Mouse (Mus musculus): ENCODE measurements around the gene Nfkbid.

DNA sequence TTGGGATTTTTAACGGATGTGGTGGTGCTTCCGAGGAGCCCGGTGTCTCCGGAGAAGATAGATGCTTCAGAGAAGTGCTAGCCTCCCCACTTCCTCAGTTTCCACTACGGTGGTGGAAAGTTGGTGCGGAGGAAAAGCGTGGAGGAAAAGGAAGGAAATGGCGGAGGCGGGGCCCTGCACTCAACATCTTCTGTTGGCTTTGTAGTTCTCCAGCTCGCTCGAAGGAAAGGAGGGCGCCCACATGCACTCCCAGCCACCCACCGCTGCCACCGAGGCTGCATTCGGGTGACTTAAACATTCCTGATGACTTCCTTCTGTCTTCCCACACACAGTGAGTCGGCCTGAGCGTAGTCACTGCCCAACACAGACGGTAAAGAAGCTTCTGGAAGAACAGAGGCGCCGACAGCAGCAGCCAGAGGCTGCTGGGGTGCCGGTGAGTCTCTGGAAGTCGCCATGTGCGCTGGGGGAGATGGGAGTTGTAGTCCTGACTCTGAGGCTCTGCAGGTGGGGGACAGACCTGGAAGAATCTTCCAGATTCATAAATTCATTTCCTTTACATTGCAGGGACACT is 1.6 kb downstream of the Nfkbid start:
- TF ChIP-seq CTCF (IDR thresholded peaks at IDR 0.05; ENCODE audit: low read depth) (no peak), EP300 (IDR thresholded peaks at IDR 0.05; ENCODE audit: low read depth) (no peak)
